Mouse (Mus musculus) C2C12 (cell line): ENCODE results near the gene Polr2c.

Experiments
- CTCF ChIP-seq: IDR thresholded peaks from one replicate; pipeline ENCODE4 v1.5.1; 2011; ENCODE audit not compliant: control insufficient read depth, insufficient read depth, insufficient read length
- MAX ChIP-seq: IDR thresholded peaks from one replicate; pipeline ENCODE4 v1.6.1; 2011; ENCODE audit warnings: mild to moderate bottlenecking, control low read depth
- MYOD1 ChIP-seq: IDR thresholded peaks from one replicate; pipeline ENCODE4 v1.6.1; 2011; ENCODE audit warnings: low read depth; ENCODE audit not compliant: control insufficient read depth, insufficient read length
- MYOG ChIP-seq: IDR thresholded peaks from one replicate; pipeline ENCODE4 v1.6.1; 2011; ENCODE audit not compliant: control insufficient read depth, insufficient read length; ENCODE audit errors: extremely low read depth
- USF1 ChIP-seq: IDR thresholded peaks from one replicate; pipeline ENCODE4 v1.6.1; 2011; ENCODE audit warnings: low read depth, mild to moderate bottlenecking, control low read depth, moderate library complexity

DNA sequence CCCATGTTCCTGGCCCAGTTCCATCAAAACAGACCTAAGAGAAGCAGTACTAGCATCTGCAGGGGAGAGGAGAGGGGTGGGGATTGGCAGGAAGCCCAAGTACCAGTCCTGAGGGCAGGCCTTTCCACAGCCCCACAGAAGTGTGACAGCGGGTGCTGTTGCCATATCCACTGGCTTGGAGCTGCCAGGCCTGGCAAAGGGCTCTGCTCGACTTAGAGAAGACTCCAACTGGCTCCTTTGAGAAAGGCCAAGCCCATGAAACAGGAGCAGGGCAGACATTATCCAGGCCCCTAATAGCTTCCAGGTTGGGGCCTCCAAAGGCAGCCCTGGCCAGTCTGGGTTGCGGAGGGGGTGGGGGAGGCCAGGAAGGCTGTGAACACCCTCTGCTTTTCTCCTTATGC lies 57.5 kb downstream of the Polr2c start:
- TF ChIP-seq CTCF, result no peak
- TF ChIP-seq MYOG, result no peak
- no peak for TF ChIP-seq USF1
- no peak for TF ChIP-seq MAX
- TF ChIP-seq MYOD1, result no peak
